Mouse (Mus musculus): ENCODE data around the gene Hlcs.

Gene Hlcs

DNA sequence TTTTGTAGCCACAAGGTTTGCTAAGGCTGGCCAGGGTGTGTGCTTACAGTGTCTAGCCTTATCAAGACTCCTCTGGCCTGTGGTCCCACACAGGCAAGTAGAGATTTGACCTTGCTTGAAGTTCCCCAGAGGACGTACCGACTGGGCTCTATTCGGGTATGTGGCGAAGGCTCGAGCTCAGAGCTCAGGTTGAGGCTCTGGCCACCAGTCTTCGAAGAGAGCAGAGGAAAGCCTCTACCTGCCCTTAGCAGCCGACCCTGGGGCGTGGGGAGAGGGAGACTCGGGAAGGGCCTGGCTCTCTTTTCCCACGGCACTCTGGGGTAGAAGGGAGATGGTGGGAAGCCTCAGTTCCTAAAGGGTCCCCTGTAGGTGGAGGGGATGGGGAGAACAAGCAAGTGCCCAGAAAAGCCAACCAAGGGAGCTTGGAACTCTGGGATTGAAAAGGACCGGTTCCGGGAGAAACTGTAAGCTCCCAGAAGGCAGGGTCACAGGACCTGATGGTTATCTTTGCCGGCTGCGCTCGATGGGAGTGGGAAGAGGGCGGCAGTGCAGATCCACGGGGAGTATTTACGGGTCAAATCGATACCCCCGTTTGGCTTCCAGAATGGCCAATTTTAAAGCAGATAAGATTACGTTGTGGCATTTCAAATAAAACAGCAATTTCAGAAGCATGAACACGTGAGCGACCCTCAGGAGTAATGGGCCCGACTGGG is 220.1 kb downstream of the Hlcs start:
- no peak for DNase-seq

DNA sequence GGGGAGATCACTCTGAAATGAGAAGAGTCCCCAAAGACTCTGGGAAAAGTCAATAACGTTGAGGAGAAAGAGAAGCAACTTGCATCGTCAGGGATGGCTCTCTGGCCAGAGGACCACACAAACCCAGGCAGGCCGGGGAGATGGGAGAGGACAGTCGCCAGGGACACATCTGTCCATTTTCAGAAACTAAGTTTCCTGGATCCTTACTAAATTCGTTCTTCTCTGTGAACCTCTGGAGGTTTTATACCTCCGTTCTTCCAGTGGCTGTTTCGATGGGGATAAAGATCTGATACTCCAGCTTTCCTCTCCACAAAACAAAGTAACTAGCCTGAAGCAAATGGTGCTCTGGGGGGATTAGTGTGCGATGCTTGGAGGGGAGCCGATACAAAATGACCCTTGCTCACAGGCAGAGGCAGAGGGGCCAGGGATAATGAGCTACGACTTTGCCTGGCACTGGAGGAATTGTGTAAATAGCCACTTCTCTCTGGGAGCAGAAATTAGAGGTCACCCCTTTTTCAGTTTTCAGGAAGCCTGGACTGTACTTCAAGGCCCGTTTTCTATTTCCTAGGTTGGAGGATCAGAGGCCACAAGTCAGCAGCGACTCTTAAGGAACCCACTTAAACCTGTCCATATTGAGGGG is 220.7 kb downstream of the Hlcs start:
- no peak for DNase-seq

DNA sequence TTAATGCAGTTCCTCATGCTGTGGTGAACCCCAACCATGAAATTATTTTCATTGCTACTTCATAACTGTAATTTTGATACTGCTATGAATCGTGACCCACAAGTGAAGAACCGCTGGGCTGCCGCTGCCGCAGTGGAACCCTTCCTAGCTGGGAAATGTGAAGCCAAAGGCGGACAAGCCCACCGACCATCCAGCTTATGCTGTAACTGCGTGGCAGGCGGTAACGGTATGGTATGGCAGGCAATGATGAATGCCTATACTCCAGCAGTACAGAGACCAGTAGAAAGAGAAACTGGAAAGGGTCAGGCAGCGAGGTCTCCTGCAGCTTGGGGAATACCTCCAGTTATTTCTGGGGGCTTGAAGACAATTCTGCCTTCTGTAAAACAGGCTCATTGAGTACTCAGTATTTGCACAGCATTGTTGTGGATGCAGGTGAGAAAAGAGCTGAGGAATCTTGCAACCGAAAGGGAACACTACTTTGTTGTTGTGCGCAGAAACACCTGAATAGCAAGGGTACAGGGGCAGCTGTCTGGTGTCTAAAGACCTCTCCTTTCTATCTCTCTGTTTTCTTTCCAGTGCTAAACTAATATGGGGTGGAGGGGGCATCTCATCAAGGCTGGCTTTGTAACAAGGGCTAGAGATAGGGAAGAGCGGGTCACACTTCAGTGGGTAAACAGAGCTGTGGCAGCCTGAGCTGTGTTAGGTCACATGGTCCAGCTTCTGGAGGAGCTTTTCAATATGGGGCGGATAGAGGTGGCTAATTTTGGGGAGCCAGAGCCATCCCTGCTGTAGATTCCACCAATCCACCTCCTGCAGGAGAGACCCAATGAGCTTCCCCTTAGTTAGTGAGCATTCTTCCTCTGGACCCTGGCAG is 224.3 kb downstream of the Hlcs start:
- DNase-seq, result no peak

DNA sequence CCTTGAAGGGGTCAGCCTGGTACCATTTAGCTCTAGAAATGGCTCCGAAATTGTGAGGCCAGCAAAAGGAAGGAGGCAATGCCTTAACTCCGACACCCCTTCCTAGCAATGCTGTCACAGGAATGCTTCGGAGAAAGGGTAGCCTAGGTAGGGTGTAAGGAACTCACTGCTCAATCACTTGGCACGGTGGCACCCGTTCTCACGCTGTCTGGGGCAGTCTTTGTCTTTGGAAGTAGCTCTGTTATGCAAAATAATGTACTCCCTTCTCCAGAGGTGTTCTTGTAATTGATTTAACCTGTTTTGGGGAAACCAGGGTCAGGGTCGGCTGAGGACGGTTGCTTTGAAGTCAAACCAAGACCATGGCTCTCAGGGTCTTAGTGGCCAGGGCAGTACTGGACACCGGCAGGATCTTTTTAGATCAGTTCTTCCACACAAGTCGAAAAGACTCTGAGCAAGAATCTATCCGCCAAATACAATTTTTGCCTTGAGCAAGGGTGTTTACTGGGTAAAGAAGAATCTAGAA is 225.1 kb downstream of the Hlcs start:
- no peak for DNase-seq

DNA sequence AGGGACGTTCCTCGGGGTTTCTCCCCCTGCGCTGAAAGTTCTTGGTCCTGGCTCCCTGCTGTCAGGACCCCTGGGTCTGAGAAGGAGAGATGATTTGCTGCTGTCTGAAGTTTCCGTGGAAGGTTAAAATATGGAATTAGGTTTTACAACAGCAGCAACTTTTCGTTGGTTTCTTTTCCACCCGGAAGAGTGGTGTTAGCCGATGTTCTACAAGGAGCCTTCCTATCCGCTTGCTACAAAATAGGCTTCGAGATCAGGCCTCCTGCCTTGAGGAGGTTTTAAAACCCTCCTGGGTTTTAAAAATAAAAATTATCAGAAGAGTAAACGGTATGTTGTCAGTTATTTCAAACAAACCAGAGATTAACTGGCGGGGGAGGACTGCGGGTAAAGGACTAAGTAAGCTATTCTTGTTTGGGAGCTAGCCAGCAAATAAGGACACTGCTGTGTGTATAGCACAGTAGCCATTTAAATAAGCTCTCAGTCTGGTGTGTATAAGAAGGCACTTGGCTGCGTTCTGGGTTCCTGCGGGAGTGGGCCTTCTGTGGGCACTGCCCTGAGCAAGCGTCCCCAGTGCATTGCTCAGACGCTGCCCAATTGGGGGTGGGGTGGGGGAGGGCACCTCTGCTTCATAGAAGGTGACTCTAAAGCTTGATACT is 225.7 kb downstream of the Hlcs start:
- DNase-seq, result no peak

DNA sequence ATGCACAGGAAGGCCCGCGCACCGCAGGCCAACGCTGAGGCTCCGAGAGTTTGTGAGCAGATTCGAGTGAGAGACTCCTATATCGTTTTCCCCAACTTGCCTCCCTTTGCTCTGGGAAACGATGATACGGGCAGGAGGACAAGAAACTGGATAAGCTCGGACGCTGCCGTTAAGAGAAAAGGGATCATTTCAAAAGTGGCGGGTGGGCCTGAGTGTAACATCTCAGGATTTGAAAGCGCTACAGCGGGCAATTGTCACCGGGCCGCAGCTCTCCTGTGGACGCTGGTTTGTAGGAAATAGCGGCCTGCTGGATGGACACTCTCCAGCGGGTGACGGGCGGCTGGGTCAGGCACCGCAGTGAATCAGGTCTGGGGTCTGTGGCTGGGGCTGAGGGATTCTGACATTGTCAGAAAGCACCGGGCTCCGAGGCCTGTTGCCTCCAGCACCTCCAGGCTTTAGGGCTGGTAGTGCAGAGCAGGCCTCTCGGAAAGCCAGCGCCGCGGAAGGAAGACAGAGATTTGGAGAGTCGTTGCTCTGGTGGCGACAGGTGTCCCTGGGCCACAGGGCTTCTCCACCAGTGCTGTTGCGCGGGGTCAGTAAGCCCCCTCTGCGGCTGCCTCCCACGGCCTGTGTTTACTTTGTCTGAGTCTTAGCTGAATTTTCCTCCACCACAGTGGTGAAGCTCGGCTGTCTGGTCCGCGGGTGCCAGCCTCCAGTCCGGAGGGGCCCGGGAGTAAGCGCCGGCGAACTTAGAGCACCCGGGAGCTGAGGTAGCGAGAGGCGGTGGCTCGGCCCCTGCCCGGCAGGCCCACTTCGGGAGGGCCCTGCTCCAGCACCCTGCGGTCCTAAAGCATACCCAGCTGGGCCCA is 226.4 kb downstream of the Hlcs start:
- no peak for DNase-seq

DNA sequence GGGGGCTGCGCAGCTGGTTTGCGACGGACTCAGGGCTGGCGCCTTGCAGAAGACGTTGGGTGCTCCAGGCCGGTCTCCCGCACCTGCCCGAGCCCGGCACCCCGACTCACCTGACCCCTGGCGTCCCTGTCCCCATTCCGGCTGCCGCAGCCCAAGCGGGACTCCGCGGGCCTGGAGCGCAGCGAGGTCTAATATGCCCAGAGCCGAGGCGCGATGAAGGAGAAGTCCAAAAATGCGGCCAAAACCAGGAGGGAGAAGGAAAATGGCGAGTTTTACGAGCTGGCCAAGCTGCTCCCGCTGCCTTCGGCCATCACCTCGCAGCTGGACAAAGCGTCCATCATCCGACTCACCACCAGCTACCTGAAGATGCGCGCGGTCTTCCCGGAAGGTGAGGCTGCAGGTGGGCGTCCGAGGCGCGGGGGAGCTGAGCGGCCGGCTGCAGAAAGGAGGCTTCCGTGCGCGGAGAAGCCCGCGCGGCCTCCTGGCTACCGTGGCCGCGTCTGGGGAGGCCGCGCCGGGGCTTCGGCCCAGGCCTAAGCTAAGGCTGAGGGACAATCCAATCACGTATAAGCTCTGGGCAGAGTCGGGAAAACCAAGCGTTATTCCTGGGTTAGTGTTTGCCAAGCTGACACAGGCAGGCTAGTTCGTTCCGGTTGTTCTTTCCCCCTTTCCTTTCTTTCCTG is 227.6 kb downstream of the Hlcs start:
- DNase-seq, result no peak

DNA sequence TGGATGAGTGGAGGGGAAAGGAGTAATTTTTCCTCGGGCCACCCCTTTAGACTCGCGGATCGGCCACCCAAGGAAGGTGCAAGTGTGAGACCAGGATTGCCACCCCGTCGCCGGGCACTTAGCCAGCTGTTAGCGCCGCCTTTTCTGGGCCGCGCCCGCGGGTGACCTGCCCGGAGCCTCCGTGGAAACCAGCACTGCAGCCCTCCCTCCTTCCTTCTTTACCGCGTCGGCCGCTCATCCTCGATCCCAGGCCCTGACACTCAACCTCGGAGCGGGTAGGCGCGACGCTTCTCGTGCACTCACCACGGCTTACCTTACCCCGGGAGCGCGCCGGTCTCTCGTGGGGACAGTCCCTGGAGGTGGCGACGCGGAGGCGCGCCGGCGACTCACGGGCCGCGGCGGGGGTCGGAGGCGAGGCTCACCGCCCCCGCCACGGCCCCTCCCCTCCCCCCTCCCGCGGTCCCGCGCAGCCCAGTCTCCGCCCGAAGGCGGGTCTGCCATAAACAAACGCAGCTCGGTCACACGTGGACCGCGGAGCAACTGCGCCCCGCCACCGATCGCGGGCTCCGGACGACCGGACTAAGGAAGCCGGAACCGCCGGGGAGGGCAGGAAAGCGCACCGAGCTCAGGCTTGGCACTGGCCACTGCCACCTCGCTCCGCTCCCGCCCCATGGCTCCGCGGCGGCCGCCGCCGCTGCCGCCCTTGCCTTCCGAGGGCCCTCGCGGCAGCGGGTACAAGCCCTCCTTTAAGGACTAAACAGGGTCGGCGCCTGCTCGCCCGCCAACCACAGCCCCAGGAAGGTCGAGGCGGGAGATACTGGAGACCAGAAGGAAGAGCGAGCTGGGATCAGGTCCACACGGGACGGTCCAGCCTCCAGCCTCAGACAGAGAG is 228.4 kb downstream of the Hlcs start, which contains the start of gene Sim2:
Gene Sim2, plus strand, starts transcription at position 221 of the 892 bp plus-strand sequence.
- peak; percentile 34 for DNase-seq

DNA sequence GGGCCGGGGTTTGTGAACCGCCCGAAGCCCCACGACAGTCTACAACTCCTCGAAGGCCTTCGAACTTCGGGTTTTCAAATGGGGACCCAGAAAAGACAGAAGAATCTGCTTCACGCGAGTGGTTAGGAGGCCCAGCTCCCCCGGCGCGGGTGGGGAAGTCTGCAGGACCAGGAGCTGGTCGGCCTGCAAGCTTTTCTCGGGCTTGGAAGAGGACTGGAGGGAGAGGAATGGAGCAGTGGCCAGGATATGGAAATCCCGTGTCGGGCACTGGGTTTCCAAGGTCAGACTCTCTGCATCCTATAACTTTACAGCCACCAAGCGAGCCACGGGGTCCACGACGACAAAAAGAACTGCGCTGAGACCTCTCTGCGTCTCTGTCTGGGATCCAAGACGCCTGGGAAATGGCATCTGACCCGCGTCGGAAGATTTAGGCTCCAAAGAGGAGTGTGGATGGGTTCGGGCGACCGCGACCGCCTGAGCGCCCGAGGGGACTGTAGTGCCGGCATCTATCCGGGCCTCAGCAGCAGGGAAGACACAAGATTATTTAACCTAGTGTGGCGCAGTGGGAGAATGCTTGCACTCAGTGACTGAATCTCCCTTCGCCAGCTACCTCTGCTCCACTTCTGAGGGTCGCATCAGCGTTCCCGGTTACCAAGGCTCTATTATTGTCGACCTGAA is 229.4 kb downstream of the Hlcs start:
- DNase-seq, result no peak

DNA sequence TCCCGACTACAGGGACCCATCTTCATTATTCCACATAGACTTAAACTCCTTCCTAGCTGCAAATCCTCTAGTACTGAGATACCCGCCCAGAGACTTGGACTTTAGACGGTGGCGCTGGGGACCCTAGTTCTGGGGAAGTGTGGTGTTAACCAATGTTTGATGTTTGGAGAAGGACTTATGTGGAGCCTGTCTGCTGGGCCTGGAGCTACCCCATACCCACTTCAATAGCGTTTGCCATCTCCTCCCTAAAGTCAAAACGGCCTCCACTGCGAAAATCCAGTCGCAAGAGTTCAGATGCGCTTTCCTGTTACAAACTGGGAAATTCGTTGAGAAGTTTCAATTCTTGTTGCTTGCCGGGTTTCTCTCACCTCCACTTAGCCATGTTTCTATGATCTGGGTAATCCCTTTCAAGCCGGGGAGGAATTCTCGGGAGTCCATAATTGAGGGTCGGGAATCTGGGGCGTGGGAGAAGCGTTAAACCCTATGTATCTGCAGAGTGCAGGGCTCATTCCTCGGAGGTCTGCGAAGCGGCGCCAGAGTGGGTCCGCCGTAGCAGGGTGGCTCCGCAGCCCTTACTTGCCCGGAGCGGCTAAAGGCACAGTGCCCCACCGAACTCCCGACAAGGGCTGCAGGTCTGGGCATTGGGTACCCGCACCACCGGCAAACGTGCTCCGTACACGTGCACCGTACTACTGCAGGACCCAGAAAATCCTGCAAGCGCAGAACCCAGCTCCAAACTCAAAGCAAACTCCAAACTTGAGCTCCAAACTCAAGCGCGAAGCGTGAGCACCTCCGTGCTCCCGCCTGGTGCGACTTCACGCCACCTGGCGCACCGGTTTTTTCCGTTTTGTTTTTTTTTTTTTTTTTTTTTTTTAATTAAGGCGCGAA is 230.2 kb downstream of the Hlcs start:
- DNase-seq, result no peak

DNA sequence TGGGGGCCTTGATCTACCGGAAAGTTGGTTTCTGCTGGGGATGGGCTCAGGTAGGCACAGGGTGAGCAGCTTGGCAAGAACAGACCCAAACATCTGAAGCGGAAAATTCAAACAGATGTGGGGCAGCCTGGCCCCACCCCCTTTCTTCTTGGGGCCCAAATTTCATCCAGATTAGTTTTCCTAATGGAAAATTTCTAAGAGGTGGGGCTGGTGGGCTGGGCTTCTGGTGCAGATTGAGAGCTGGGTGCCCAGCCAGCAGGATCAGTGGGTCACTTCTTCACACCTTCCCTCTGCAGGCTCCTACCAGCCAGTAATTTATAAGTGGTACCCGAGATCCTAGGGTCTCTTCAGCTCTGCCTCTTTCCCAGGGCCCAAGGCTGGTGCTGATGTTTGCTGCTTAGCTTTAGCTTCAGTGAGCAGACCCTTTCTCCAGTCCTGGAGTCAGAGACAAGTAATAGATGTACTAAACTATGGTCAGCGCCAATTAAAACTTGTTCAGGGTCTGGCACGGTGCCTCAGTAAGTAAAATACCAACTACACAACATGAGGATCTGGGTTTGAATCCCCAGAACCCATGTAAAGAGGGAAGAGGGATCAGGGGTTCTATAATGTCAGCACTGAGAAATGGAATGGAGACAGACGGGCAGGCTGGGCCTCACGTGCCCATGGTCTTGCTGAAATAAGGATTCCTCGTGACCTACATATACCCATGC is 231.2 kb downstream of the Hlcs start:
- DNase-seq, result no peak

DNA sequence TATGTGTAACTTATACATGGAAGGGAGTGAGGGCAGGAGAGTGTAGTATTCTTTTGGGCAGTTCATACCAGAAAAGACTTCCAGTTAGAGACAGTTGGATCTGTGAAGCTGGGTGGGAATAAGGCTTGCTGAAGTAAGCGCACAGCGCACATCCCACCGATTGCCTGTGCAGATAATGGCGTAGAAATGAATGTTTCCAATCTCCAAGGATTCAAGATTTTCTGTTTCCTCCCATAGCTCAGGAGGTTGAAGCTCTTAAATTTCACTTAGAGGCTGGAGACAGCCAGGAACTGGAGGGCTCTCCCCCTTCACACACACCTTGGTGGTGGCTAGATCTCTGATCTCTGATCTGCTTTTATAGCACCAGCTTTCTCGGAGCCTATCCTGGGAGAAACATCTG is 231.8 kb downstream of the Hlcs start:
- DNase-seq, result no peak

DNA sequence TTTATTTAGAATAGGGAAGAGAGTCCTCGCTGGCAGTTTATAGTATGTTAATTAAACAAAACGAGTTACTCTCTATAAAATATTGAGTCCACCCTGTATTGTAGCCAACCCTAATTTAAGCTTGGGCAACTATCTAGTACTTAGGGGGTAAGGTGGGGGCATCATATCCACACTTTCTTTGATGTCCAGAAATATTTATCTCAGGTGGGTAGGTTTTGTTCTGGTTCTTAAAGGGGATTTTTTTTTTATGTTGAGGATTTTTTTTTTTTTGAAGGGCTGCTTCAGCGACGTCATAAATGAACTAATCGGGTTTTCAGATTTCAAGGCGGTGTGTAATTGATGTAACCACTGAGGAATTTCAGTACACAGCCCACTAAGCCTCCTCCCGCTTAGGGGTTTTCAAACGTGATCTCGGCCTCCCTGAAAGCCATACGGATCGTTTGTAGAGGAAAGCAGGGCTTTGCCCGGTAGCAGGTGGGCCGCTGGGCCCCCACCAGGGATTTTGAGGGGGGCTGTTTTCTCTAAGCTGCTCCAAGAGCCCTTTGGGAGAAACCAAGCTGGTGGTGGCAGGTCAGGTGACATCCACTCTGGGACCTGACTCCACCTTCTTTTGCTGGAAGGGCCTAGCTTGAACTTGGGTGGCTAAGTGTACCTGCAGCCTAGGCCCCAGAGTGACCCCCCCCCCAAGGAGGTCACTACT is 233.4 kb downstream of the Hlcs start:
- DNase-seq, result no peak

DNA sequence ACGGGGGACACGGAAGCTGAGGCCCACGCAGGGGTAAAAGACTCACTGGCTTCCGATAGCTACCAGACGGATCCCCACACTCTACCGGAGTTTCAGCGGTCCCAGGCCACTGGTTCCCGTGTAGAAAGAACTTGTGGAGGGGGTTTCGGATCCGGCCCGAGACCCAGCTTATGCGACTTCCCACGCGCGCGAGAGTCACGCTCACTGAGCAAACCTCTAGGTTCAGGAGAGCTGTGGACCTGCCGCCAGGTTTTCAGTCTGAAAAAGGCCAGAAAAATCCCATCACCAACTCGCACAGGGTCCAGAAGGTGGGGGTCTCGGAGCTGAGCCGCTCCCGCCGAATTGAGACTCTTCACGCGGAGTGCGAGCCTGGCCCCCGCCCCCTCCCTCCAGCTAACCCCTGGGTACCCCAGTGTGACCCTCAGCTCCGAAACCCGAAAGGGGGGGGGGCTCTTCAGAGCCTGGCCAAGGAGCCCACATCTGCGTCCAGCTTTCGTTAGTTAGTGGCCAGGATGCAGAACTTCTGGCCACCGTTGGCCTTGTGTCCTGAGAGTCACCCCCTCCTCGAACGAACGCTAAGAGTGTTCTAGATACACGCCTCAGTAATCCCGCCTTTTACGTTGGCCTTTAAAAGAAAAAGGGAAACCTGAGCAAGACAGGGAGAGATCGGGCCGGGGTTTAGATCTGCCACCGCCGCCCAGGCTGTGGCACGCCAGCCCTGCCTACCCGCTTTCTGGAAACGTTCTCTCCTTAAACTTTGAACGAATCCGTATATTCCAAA is 234.1 kb downstream of the Hlcs start:
- no peak for DNase-seq
